Mouse (Mus musculus) heart, embryonic 16.5 days (tissue): ENCODE data around the gene Ormdl1. TPM values are rescaled to one million over a fixed set of nuclear protein-coding genes. Genes with fewer than 3 reads are reported as not detected.
"Not testable (repeated sequence)": the region's sequence is repeated elsewhere in the genome, so short reads cannot be mapped to it uniquely, and the experiment has no call there.

Source experiments
- ATAC-seq: fragments of 200-750 bp; cut with Nextera tagmentation; replicated peaks from 2 replicates; pipeline ENCODE4 v1.8.0; 2017; ENCODE audit warnings: moderate number of reproducible peaks; ENCODE audit not compliant: insufficient read depth, low FRiP score; ENCODE audit errors: extremely low read depth
- H3K27ac ChIP-seq: fragments of 300-500 bp; sonication (generic); 2 replicates; pipeline ENCODE4 v1.5.1; 2014; ENCODE audit warnings: mild to moderate bottlenecking, low read length, control low read depth, moderate library complexity
- H3K27me3 ChIP-seq: fragments of 300-500 bp; sonication (generic); 2 replicates; pipeline ENCODE4 v1.6.1; 2014; ENCODE audit warnings: low read length, mixed read lengths; ENCODE audit not compliant: control insufficient read depth, insufficient read depth
- H3K36me3 ChIP-seq: fragments of 300-500 bp; sonication (generic); 2 replicates; pipeline ENCODE4 v1.6.1; 2014; ENCODE audit not compliant: control insufficient read depth, insufficient read depth
- H3K4me1 ChIP-seq: fragments of 300-500 bp; sonication (generic); 2 replicates; pipeline ENCODE4 v1.6.1; 2014; ENCODE audit warnings: low read length, mixed read lengths; ENCODE audit not compliant: control insufficient read depth, insufficient read depth
- H3K4me2 ChIP-seq: fragments of 300-500 bp; sonication (generic); 2 replicates; pipeline ENCODE4 v1.6.1; 2014; ENCODE audit warnings: low read depth, mild to moderate bottlenecking, control low read depth, low read length
- H3K4me3 ChIP-seq: fragments of 300-500 bp; sonication (generic); 2 replicates; pipeline ENCODE4 v1.5.1; 2014; ENCODE audit warnings: mild to moderate bottlenecking, control low read depth, low read length
- H3K9ac ChIP-seq: fragments of 300-500 bp; sonication (generic); 2 replicates; pipeline ENCODE4 v1.6.1; 2014; ENCODE audit warnings: low read length, control low read depth
- H3K9me3 ChIP-seq: fragments of 300-500 bp; sonication (generic); replicated peaks from 2 replicates; pipeline ENCODE4 v1.6.1; 2016; ENCODE audit warnings: low read length; ENCODE audit not compliant: control insufficient read depth
- WGBS: fragments of 180-500 bp; shearing (Covaris S2); extraction: QIAGEN DNeasy Blood & Tissue Kit; methylation state at CpG from one replicate; pipeline ENCODE4 v1.1.7; 2014; 5-methylcytosine and 5-hydroxymethylcytosine counted together
- polyA plus RNA-seq: library from polyadenylated mRNA; unstranded; fragments of >200 nt; fragmentation: Nextera tagmentation; extraction: Ambion mirVana; gene quantifications from 2 replicates; pipeline ENCODE4 v1.2.1, GENCODE M21; 2015

Gene Ormdl1
- polyA plus RNA-seq, 1 experiment from 2014 or later: 31.2 TPM

- no peak overlapping the region for H3K4me2 ChIP-seq
- H3K4me3 ChIP-seq: no peak overlapping the region
- peaks cover 20% of the 10 kb centered on the region for H3K36me3 ChIP-seq
- H3K9me3 ChIP-seq: no peaks in the 10 kb centered on the region
- no peak overlapping the region for H3K27ac ChIP-seq
- 89% methylated on average over 5 of the region's 5 CpGs for WGBS
- H3K27me3 ChIP-seq: no peaks in the 10 kb centered on the region
- H3K4me1 ChIP-seq: no peaks in the 10 kb centered on the region
- ATAC-seq: no peak
- no peak overlapping the region for H3K9ac ChIP-seq
These were observed 26.4 kb downstream of the Ormdl1 start for GRCm38 (mm10) chr1:53323254-53323653.

GRCm38 (mm10) chr1:53324277-53324676 lies 27.4 kb downstream of the Ormdl1 start:
- Histone ChIP-seq H3K36me3 (peaks cover 16% of the 10 kb centered on the region), H3K27ac (no peak overlapping the region), H3K27me3 (no peaks in the 10 kb centered on the region), H3K4me2 (no peak overlapping the region), H3K4me3 (no peak overlapping the region), H3K9me3 (no peaks in the 10 kb centered on the region), H3K9ac (no peak overlapping the region), H3K4me1 (no peaks in the 10 kb centered on the region)
- ATAC-seq: no peak
- 92% methylated on average over 1 of the region's 1 CpGs for WGBS

DNA sequence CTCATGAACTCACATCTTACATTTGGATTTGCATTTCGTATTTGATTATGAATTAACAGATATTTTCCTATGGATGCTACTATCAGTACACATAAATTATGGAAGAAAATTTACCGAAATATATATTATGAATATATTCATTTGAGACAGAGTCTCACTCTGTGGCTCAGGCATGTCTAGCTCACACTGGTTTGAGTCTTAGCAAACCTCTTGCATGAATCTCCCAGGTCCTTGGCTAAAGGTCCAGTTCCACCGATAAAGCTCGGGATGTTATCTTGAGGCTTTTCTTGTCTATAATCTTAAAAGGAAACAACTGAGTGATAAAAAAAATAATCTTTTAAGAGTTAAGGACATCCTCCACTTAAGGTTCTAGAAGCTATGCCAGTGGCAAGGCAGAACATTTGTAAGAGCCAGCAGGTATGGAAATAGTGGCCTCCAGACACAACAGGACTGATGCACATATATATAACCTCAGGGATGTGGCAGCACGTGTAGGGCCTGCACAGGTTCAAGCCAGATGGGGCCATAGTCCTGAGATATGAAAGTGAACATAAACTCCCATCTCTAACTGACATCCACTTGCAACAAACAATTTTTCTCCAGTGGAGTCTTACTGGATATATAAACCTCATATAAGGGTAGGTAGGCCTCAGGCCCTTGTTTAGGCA lies 28.1 kb downstream of the Ormdl1 start:
- Histone ChIP-seq H3K27me3 (no peaks in the 10 kb centered on the region), H3K27ac (no peak overlapping the region), H3K9ac (no peak overlapping the region), H3K4me1 (no peaks in the 10 kb centered on the region), H3K36me3 (peaks cover 16% of the 10 kb centered on the region), H3K4me2 (no peak overlapping the region), H3K4me3 (no peak overlapping the region), H3K9me3 (no peaks in the 10 kb centered on the region)
- ATAC-seq: no peak
- WGBS: 82% methylated on average over 5 of the region's 5 CpGs

DNA sequence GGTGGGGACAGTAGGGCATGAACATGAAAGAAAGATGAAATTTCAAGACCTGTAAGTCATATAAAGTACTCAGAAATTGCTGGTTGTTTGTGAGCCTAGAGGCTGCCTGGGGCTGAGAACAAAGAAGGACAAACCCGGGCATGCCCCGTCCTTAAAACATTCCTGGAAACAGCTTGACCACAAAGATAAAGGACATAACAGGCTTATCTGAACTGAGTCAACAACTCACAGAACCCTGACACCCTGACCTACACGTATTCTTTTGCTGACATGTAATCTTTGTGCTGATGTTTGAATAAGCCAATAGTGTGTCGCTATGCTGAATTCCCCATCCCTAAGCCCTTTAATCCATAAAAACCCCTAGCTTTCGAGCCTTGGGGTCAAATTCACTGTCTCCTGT lies 36.6 kb downstream of the Ormdl1 start:
- H3K9me3 ChIP-seq, H3K4me2 ChIP-seq, H3K4me1 ChIP-seq, H3K9ac ChIP-seq, H3K36me3 ChIP-seq, H3K27ac ChIP-seq, H3K4me3 ChIP-seq, ATAC-seq, H3K27me3 ChIP-seq: not testable (repeated sequence)
- WGBS: 44% methylated on average over 5 of the region's 5 CpGs

DNA sequence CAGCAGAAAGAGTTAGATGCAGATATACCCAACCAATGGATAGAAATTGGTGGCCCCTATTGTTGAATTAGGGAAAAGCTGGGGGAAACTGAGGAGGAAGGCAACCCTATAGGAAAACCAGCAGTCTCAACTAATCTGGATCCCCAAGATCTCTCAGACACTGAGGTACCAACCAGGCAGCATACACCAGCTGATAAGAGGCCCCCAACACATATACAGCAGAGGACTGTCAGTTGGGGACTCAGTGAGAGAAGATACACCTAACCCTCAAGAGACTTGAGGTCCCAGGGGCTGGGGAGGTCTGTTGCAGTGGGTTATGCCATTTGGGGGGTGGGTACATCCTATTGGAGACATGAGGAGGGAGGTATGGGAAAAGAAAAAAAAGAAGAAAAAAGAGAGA lies 38.6 kb downstream of the Ormdl1 start:
- ATAC-seq: no peak
- Histone ChIP-seq H3K4me1 (no peaks in the 10 kb centered on the region), H3K4me2 (no peak overlapping the region), H3K27ac (no peak overlapping the region), H3K4me3 (no peak overlapping the region), H3K9me3 (no peaks in the 10 kb centered on the region), H3K27me3 (no peaks in the 10 kb centered on the region), H3K9ac (no peak overlapping the region), H3K36me3 (no peaks in the 10 kb centered on the region)

DNA sequence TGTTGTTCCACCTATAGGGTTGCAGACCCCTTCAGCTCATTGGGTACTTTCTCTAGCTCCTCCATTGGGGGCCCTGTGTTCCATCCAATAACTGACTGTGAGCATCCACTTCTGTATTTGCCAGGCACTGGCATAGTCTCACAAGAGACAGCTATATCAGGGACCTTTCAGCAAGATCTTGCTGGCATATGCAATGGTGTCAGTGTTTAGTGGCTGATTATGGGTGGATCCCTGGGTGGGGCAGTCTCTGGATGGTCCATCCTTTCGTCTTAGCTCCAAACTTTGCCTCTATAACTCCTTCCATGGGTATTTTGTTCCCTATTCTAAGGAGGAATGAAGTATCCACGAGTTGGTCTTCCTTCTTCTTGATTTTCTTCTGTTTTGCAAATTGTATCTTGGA lies 40.5 kb downstream of the Ormdl1 start:
- H3K4me1 ChIP-seq, H3K4me3 ChIP-seq, H3K9ac ChIP-seq, H3K27ac ChIP-seq, H3K9me3 ChIP-seq, ATAC-seq, H3K4me2 ChIP-seq, H3K27me3 ChIP-seq: not testable (repeated sequence)
- WGBS: 60% methylated on average over 2 of the region's 2 CpGs
- H3K36me3 ChIP-seq: peaks cover 12% of the 10 kb centered on the region

DNA sequence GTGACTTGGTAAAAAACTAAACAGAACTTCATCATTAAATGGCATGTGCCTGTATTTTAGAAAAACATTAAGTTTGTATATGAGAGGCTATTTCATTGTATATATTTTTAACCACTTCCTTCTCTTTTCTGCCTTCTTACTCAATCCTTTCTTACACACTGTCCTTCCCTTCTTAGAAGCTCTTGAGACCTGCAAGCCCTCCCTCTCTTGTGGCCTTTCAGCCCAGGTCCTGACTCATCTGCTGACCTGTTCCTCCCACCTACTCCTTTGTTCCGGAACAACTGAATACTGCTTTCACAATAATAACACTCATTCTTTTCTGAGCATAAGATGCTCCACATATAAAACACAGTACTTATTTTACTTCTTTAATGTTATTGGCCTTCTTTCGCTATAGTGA lies 44.2 kb downstream of the Ormdl1 start:
- no peak for ATAC-seq
- Histone ChIP-seq H3K36me3 (peaks cover 35% of the 10 kb centered on the region), H3K27me3 (no peaks in the 10 kb centered on the region), H3K4me2 (no peak overlapping the region), H3K4me3 (no peak overlapping the region), H3K9ac (no peak overlapping the region), H3K9me3 (peaks cover 4% of the 10 kb centered on the region), H3K4me1 (no peaks in the 10 kb centered on the region), H3K27ac (no peak overlapping the region)
- 95% methylated on average over 2 of the region's 2 CpGs for WGBS

DNA sequence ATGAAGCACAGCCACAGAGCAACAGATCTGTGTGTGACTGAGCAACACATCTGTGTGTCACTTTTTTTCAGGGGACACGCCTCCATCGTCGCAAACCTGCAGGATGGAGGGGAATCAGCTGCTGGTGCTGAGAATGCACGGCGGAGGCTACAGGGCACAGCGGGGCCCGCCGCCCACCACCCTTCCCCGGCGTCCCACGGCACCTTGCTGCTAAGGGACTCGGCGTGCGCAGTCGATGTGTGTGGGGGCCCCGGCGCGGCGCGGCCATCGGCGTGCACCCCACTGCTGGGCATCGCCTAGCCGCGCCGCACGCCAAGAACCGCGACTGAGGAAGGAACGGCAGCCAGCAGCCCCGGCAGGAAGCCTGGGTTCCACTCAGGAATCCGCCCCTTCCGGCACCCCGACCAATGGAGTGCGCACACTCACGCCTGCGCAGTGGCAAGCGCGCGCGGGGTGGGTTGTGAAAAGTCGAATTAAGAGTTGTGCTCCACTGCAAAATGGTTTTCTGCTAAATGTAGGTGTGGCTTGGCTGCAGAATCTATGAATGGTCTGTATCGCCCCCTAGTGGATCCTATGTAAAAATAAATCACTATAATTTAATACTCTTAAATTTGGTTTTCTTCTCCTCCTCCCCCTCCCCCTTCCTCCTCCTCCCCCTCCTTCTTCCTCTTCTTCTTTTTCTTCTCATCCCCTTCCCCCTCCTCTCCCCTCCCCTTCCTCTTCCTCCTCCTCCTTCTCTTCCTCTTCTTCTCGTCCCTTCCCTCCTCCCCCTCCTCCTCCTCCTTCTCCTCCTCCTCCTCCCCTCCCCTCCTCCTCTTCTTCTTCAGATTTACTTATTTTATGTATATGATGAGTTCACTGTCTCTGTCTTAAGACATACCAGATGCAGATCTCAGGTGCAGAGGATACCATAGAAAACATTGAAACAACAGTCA lies 55.7 kb downstream of the Ormdl1 start, which contains the start of the genes Asdurf, Gm28551 and Asnsd1:
Gene Asdurf, minus strand, starts transcription at position 293 of the 935 bp plus-strand sequence.
Gene Gm28551, minus strand, starts transcription at position 341 of the 935 bp plus-strand sequence.
Gene Asnsd1, minus strand, starts transcription at position 426 of the 935 bp plus-strand sequence.
- peak within 1 kb of the TSS; percentile 71 for H3K4me2 ChIP-seq
- 1% methylated on average over 44 of the region's 44 CpGs for WGBS
- no peaks in the 10 kb centered on the region for H3K9me3 ChIP-seq
- peaks cover 6% of the 10 kb centered on the region for H3K4me1 ChIP-seq
- peaks cover 11% of the 10 kb centered on the region for H3K36me3 ChIP-seq
- peak within 1 kb of the TSS; percentile 88 for H3K27ac ChIP-seq
- peak within 1 kb of the TSS; percentile 97 for H3K4me3 ChIP-seq
- ATAC-seq: peak; percentile 100
- no peaks in the 10 kb centered on the region for H3K27me3 ChIP-seq
- peak within 1 kb of the TSS; percentile 95 for H3K9ac ChIP-seq

- Histone ChIP-seq H3K9ac (no peak overlapping the region), H3K27ac (no peak overlapping the region), H3K27me3 (no peaks in the 10 kb centered on the region), H3K4me1 (no peaks in the 10 kb centered on the region), H3K4me2 (no peak overlapping the region), H3K9me3 (no peaks in the 10 kb centered on the region), H3K4me3 (no peak overlapping the region), H3K36me3 (no peaks in the 10 kb centered on the region)
- ATAC-seq: no peak
These were observed 62.1 kb downstream of the Ormdl1 start for GRCm38 (mm10) chr1:53358988-53359387.
